Mouse (Mus musculus) ovary, postnatal 14 days (tissue): ENCODE measurements around the gene Tmem181a.
"Not testable (repeated sequence)": the region's sequence is repeated elsewhere in the genome, so short reads cannot be mapped to it uniquely, and the experiment has no call there.

Experiments
- DNase-seq: peaks from one replicate; pipeline ENCODE4 v3.0.0; 2022; ENCODE audit warnings: low spot score

Gene Tmem181a

GRCm38 (mm10) chr17:6305656-6306270, 49.1 kb downstream of the Tmem181a start:
- not testable (repeated sequence) for DNase-seq

DNA sequence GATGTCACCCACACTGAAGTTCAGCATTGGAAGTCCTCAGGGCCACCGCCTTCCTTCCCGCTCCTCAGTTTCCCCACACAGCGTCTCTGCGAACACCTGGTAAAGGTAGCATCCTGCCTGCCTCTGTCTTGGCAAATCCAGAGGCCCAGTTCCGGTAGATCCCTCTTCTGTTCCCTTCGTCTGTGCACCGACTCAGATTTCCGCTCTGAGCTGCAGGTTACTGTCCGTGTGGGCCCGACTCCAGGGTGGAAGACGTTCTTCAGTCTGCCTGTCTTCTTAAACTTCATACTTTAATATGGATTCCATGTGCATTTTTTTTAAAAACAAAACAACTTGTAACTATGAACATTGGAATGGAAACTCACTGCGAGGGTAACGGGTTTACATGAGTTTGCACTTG, 49.8 kb downstream of the Tmem181a start:
- DNase-seq = not testable (repeated sequence)

- not testable (repeated sequence) for DNase-seq
Measured at GRCm38 (mm10) chr17:6311716-6312115, 55.1 kb downstream of the Tmem181a start.

GRCm38 (mm10) chr17:6312755-6313154, 56.1 kb downstream of the Tmem181a start:
- not testable (repeated sequence) for DNase-seq

DNA sequence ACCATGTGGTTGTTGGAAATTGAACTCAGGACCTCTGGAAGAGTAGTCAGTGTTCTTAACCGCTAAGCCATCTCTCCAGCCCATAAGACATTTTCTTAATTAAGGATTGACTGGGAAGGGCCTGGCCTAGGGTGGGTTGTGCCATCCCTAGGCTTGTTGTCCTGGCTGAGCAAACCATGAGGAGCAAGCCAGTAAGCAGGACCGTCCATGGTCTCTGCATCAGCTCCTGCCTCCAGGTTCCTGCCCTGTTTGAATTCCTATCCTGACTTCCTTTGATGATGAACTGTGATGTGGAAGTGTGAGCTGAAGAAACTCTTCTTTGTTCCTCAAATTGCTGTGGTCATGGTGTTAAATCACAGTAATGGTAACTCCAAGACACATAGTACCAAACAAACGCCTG, 57.8 kb downstream of the Tmem181a start:
- DNase-seq = not testable (repeated sequence)

DNA sequence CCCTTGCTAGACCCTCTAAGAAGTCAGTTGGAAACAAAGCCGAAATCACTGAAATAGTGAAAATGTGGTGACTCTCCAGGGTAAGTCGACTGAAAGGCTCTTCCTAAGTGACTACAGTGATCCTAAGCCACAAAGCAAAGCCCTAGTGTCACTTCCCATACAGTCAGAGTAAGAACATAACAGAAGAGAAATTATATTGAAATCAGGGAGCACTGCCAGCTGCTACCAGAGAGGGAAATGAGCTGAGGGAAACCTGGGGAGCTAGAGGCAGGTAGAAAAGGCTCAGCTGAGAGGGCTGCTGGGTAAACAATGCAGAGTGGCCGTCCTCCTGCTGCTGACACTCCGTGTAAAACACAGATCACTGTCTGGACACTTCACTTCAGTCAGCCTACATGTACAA, 59.0 kb downstream of the Tmem181a start:
- DNase-seq = not testable (repeated sequence)

DNA sequence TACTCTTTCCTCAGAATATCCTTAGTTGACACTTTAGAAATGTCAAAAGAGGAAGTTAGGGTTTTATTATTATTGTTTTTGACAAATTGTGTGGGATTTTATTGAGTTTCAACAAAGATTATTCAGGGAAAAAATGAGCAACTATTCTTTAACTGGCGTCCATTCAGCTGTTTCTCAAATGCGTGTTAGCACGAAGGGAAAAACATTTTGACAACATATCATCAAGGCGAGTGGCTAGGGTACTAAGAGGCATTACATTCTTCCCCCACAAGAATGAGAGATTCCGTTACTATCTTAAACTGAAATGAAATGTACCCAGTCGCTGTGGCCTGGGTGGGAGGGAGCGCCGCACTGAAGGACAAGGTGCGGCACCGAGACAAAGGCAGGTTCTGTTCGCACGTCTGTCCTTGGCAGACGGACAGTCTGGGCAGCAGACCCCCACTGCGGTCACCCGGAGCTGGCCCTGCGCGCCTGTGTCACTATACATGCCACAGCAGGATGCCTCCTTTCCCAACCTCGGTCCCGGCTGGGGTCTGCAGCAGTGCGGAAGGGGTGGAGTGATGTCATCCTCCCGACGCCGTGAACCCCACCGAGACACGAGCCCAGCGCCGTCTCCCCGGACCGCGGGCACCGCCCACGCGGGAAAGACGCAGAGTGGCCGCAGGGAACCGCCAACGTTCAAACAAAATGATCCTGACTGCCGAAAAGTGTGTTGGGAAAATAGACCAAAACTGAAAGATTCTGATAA, 59.9 kb downstream of the Tmem181a start:
- DNase-seq = peak; percentile 27

GRCm38 (mm10) chr17:6317339-6317985, 60.8 kb downstream of the Tmem181a start, which contains the start of gene Dynlt1a:
Gene Dynlt1a (minus strand): TSS chr17:6317500.
- peak; percentile 99 for DNase-seq

GRCm38 (mm10) chr17:6321081-6321777, 64.6 kb downstream of the Tmem181a start:
- DNase-seq = not testable (repeated sequence)

GRCm38 (mm10) chr17:6321778-6322101, 65.1 kb downstream of the Tmem181a start:
- not testable (repeated sequence) for DNase-seq

DNA sequence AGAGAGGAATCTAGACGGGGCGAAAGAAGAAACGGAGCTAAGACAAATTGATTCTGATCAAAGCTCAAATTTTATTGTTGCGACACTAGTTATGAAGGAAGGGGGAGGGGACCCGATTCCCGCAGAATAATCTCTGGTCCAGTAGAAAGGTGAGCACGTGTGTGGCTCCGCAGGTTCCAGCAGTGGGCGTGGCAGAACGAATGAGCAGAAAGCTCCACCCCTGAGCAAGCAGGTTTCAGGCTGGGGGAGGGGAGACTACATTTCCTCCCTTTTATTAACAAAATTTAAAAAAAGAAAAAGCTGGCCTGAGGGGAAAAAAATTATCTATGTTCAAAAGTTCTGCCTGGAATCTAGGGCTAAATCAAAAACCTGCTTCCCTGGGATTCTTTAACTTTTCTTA, 68.4 kb downstream of the Tmem181a start:
- DNase-seq = not testable (repeated sequence)

- DNase-seq = not testable (repeated sequence)
Measured at GRCm38 (mm10) chr17:6325543-6325942, 68.9 kb downstream of the Tmem181a start.

DNA sequence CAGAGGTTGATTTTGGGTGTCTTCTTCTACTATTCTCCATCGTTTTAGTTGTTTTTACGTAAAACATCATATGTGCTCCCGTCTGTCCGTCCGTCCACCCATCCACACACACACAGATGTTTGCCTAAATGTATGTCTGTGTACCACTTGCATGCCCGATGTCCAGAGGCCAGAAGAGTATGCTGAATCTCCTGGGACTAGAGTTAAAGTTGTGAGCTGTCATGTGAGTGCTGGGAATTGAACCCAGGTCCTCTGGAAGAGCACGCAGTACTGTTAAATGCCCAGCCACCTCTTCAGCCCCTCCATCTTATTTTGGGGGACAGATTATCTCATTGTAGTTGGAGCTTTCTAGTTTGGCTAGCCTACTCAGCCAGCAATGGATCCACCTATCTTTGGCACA, 70.9 kb downstream of the Tmem181a start:
- DNase-seq = not testable (repeated sequence)

GRCm38 (mm10) chr17:6328997-6329396, 72.3 kb downstream of the Tmem181a start:
- DNase-seq = not testable (repeated sequence)

DNA sequence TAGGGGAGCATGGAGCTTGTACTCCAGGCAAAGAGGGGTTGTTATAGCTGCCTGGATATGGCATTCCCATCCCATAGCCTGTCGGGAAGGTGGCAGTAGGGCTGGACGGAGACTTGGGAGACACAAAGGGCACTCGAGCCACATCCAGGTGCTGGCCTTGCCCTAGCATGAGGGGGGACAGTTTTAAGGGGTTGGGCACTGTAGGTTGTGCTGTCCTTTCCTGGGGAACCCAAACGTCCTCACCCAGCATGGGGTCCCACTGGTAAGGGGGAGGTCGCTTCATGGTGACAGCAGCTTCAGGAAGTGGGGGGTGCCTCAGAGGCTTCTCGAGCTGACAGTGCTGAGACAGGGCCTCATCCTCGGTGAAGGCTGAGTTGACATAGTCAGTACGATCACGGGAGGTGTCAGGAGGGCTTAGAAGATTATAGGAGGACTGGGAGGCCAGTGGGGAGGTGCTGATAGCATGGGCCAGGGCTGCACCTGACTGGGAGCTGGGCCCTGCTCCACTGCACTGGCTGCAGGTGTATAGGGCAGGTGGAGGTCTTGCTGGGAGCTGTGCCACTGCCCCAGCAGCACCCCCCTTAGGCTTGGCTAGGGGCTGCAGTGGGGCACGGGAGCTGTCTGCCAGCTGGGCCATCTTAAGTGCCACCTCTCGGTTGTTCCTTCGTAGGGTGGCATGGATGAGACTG, 86.1 kb downstream of the Tmem181a start:
- not testable (repeated sequence) for DNase-seq

DNA sequence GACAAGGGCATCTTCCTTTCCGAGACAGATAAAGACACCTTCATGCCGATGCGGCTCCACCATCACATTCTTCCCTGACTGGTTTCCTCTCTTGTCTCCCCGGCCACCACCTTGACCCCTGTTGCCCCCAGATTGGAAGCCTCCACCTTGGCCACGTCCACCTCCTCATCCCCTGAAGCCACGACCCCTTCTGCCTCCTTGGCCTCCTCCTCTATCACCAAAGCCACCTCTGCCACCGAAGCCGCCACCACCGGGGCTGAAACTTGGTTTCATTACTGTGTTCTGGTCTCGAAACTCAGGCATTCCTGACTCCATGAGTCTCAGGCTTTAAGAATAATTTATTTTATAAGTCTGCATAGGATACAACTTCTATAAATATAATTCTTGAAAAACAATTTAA, 98.6 kb downstream of the Tmem181a start:
- DNase-seq = not testable (repeated sequence)
